Comparison of ENCODE assay signal across 19 mouse cellular contexts in the genomic region with DNA sequence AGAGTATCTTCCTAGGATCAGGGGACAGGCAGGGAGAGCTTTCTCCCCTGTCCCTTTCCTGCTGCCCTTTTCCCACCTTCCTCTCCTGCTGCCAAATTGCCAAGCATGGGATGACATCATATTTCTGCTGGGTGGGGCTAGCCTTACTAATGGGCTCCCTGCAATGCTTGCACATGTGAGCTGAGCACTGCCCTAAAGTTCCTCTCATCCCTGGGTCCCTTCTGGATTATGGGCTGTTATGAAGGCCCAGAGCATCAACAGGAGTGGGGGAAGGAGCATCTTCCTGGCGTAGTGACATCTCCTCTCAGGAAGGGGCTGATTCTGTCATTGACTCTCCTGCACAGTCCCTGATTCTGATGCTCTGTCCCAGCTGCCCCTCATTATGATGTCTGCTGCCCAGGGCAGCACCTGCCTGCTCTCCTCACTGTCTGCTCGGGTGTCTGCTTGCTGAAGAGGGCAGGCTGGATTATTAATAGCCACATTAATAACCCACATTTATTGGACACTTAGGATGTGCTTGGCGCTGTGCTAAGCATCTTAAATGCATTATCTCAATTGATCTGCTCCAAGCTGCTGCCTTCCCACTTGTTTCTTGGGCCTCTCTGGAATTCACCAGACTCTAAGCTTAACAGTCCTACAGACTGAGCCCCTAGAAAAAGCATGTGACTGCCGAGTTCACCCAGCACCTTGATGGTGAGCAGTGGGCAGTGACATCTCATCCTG.
DNase-seq lines count a peak whose midpoint lies in the region; ATAC-seq lines count a peak whose summit lies in the region.
"Had no signal": no experiment of that assay in that cellular context is flagged by ENCODE, and none has a peak within 500 bp of the region (broad histone marks: within the 10 kb centered on the region; RNA-seq: fewer than 3 reads in every experiment).

No protein-coding gene starts in this region.

- H3K27me3 ChIP-seq in hindbrain, embryonic 11.5 days (ENCODE audit: control insufficient read depth, insufficient read depth, low read length): no peaks in the 10 kb centered on the region
- H3K27me3 ChIP-seq in hindbrain, embryonic 14.5 days (ENCODE audit: control insufficient read depth, insufficient read depth, low read length): no peaks in the 10 kb centered on the region
- H3K27me3 ChIP-seq in hindbrain, embryonic 16.5 days (replicated peaks; ENCODE audit: control insufficient read depth, insufficient read depth, low read length): no peaks in the 10 kb centered on the region
- no peaks in the 10 kb centered on the region for H3K27me3 ChIP-seq in neural tube, embryonic 14.5 days (ENCODE audit: control insufficient read depth, insufficient read depth, low read length)
- no peaks in the 10 kb centered on the region for H3K27me3 ChIP-seq in kidney, embryonic 16.5 days (ENCODE audit: insufficient read depth, low read length)
- H3K27me3 ChIP-seq: forebrain, embryonic 13.5 days; limb, embryonic 15.5 days had no signal

- no peak overlapping the region for H3K27ac ChIP-seq in hindbrain, embryonic 11.5 days (ENCODE audit: low read depth, low read length)
- no peak overlapping the region for H3K27ac ChIP-seq in hindbrain, embryonic 14.5 days
- H3K27ac ChIP-seq in hindbrain, embryonic 16.5 days (ENCODE audit: low read depth, low read length): no peak overlapping the region
- no peak overlapping the region for H3K27ac ChIP-seq in neural tube, embryonic 14.5 days (ENCODE audit: low read depth, low read length)
- no peak overlapping the region for H3K27ac ChIP-seq in kidney, embryonic 16.5 days (ENCODE audit: low read length)
- H3K27ac ChIP-seq: forebrain, embryonic 13.5 days; heart, embryonic 13.5 days; limb, embryonic 15.5 days had no signal

- no peak overlapping the region for H3K9ac ChIP-seq in hindbrain, embryonic 11.5 days (ENCODE audit: low read depth, low read length)
- no peak overlapping the region for H3K9ac ChIP-seq in hindbrain, embryonic 14.5 days
- H3K9ac ChIP-seq in hindbrain, embryonic 16.5 days (ENCODE audit: low read depth, low read length): no peak overlapping the region
- no peak overlapping the region for H3K9ac ChIP-seq in neural tube, embryonic 14.5 days (replicated peaks; ENCODE audit: low read depth, low read length)
- H3K9ac ChIP-seq in kidney, embryonic 16.5 days (replicated peaks; ENCODE audit: low read length): no peak overlapping the region
- H3K9ac ChIP-seq: forebrain, embryonic 13.5 days; heart, embryonic 13.5 days; limb, embryonic 15.5 days; liver, postnatal 0 days had no signal

- WGBS in hindbrain, embryonic 11.5 days: 65% methylated on average over 4 of the region's 4 CpGs
- WGBS in hindbrain, embryonic 14.5 days: 44% methylated on average over 4 of the region's 4 CpGs
- WGBS in hindbrain, embryonic 16.5 days: 47% methylated on average over 4 of the region's 4 CpGs
- WGBS in neural tube, embryonic 14.5 days: 43% methylated on average over 4 of the region's 4 CpGs
- WGBS in kidney, embryonic 16.5 days: 57% methylated on average over 4 of the region's 4 CpGs

- H3K4me1 ChIP-seq in hindbrain, embryonic 11.5 days (replicated peaks; ENCODE audit: control insufficient read depth, insufficient read depth, low read length): no peaks in the 10 kb centered on the region
- H3K4me1 ChIP-seq in hindbrain, embryonic 14.5 days (replicated peaks; ENCODE audit: control insufficient read depth, insufficient read depth, low read length): peaks cover 4% of the 10 kb centered on the region; the same call in 1 of the 2 replicates
- H3K4me1 ChIP-seq in hindbrain, embryonic 16.5 days (ENCODE audit: control insufficient read depth, insufficient read depth, low read depth, low read length): no peaks in the 10 kb centered on the region
- H3K4me1 ChIP-seq in neural tube, embryonic 14.5 days (ENCODE audit: control insufficient read depth, insufficient read depth, low read length): 0 out of 2 replicates have a peak, but pooled peaks cover 6% of the 10 kb centered on the region
- no peaks in the 10 kb centered on the region for H3K4me1 ChIP-seq in kidney, embryonic 16.5 days (ENCODE audit: insufficient read depth, low read length)
- H3K4me1 ChIP-seq: forebrain, embryonic 13.5 days; heart, embryonic 13.5 days; megakaryocyte, embryonic 14.5 days had no signal

- no peaks in the 10 kb centered on the region for H3K36me3 ChIP-seq in hindbrain, embryonic 11.5 days (ENCODE audit: control insufficient read depth, insufficient read depth, low read length)
- H3K36me3 ChIP-seq in hindbrain, embryonic 14.5 days (replicated peaks; ENCODE audit: control insufficient read depth, insufficient read depth): no peaks in the 10 kb centered on the region
- H3K36me3 ChIP-seq in hindbrain, embryonic 16.5 days (ENCODE audit: control insufficient read depth, insufficient read depth, low read length): no peaks in the 10 kb centered on the region
- no peaks in the 10 kb centered on the region for H3K36me3 ChIP-seq in neural tube, embryonic 14.5 days (ENCODE audit: control insufficient read depth, insufficient read depth, low read length)
- H3K36me3 ChIP-seq in kidney, embryonic 16.5 days (ENCODE audit: insufficient read depth, low read length): no peaks in the 10 kb centered on the region
- H3K36me3 ChIP-seq: heart, embryonic 13.5 days; limb, embryonic 15.5 days had no signal

- DNase-seq in hindbrain, embryonic 11.5 days (ENCODE audit: low spot score): no peak
- no peak for DNase-seq in hindbrain, embryonic 14.5 days (ENCODE audit: low spot score)
- peak; percentile 6 for DNase-seq in MN1 (ENCODE audit: low spot score)
- DNase-seq in thymus, postnatal 4 days: no peak
- DNase-seq: cerebellum, adult 11 months; cerebellum, postnatal 25 days; kidney, adult 11 months; kidney, postnatal 14 days; layer of hippocampus, adult 9-11 months; liver, postnatal 0 days; lung, postnatal 14 days; thymus, adult 18-20 months had no signal

- no peak overlapping the region for H3K4me2 ChIP-seq in hindbrain, embryonic 11.5 days (replicated peaks; ENCODE audit: low read depth, low read length)
- H3K4me2 ChIP-seq in hindbrain, embryonic 14.5 days (replicated peaks): no peak overlapping the region
- H3K4me2 ChIP-seq in hindbrain, embryonic 16.5 days (ENCODE audit: low read length): no peak overlapping the region
- no peak overlapping the region for H3K4me2 ChIP-seq in neural tube, embryonic 14.5 days (ENCODE audit: low read depth, low read length)
- H3K4me2 ChIP-seq in kidney, embryonic 16.5 days (replicated peaks; ENCODE audit: low read depth, low read length): no peak overlapping the region
- H3K4me2 ChIP-seq: forebrain, embryonic 13.5 days; heart, embryonic 13.5 days; limb, embryonic 15.5 days had no signal

- no peak overlapping the region for H3K4me3 ChIP-seq in hindbrain, embryonic 11.5 days (ENCODE audit: low read depth, low read length)
- H3K4me3 ChIP-seq in hindbrain, embryonic 14.5 days (replicated peaks; ENCODE audit: low read length): no peak overlapping the region
- H3K4me3 ChIP-seq in hindbrain, embryonic 16.5 days (ENCODE audit: low read length): no peak overlapping the region
- no peak overlapping the region for H3K4me3 ChIP-seq in neural tube, embryonic 14.5 days (ENCODE audit: low read depth, low read length)
- no peak overlapping the region for H3K4me3 ChIP-seq in kidney, embryonic 16.5 days (ENCODE audit: low read length)
- H3K4me3 ChIP-seq: forebrain, embryonic 13.5 days; heart, embryonic 13.5 days; limb, embryonic 15.5 days; megakaryocyte, embryonic 14.5 days had no signal

- no peaks in the 10 kb centered on the region for H3K9me3 ChIP-seq in hindbrain, embryonic 11.5 days (ENCODE audit: control insufficient read depth, low read length)
- no peaks in the 10 kb centered on the region for H3K9me3 ChIP-seq in hindbrain, embryonic 14.5 days (ENCODE audit: control insufficient read depth, low read length)
- H3K9me3 ChIP-seq in hindbrain, embryonic 16.5 days (ENCODE audit: control insufficient read depth, low read length): no peaks in the 10 kb centered on the region
- no peaks in the 10 kb centered on the region; the same call in 1 of the 2 replicates for H3K9me3 ChIP-seq in neural tube, embryonic 14.5 days (ENCODE audit: control insufficient read depth, low read length)
- H3K9me3 ChIP-seq in kidney, embryonic 16.5 days (ENCODE audit: low read length): no peaks in the 10 kb centered on the region
- H3K9me3 ChIP-seq: forebrain, embryonic 13.5 days; heart, embryonic 13.5 days; limb, embryonic 15.5 days had no signal

- ATAC-seq in hindbrain, embryonic 11.5 days (ENCODE audit: low FRiP score): peak; percentile 53
- no peak for ATAC-seq in hindbrain, embryonic 14.5 days (ENCODE audit: low FRiP score)
- peak; percentile 50; the same call in 1 of the 2 replicates for ATAC-seq in hindbrain, embryonic 16.5 days
- ATAC-seq in neural tube, embryonic 14.5 days (ENCODE audit: low read depth): peak; percentile 59; the same call in 1 of the 2 replicates
- no peak for ATAC-seq in kidney, embryonic 16.5 days (ENCODE audit: low FRiP score, low TSS enrichment)
- ATAC-seq: forebrain, embryonic 13.5 days; liver, postnatal 0 days had no signal

Comparison
In these comparisons a context has a peak if more than half of its experiments do, and no peak if none do; other contexts are left out.
1. ATAC-seq: peak in hindbrain, embryonic 11.5 days (single experiment), hindbrain, embryonic 16.5 days (single experiment) and neural tube, embryonic 14.5 days (single experiment); none in hindbrain, embryonic 14.5 days (single experiment) and kidney, embryonic 16.5 days (single experiment).